Mouse (Mus musculus): Measurements from ENCODE around the gene Rnasel. TPM values are rescaled to one million over a fixed set of nuclear protein-coding genes. Genes with fewer than 3 reads are reported as not detected.
A peak's percentile ranks its signal among the peaks of the same experiment; 100 is the strongest.
"Not testable (repeated sequence)": the region's sequence is repeated elsewhere in the genome, so short reads cannot be mapped to it uniquely, and the experiment has no call there.

Gene Rnasel
- polyA plus RNA-seq, 1 experiment, result 3.6 TPM

- Histone ChIP-seq H3K4me3 (ENCODE audit: insufficient read depth, low read depth, low read length) (no peak overlapping the region), H3K27ac (replicated peaks; ENCODE audit: low read depth, low read length) (no peak overlapping the region), H3K4me1 (ENCODE audit: control insufficient read depth, insufficient read depth, insufficient read length, low read length) (no peaks in the 10 kb centered on the region)
These were observed 6.7 kb upstream of the Rnasel start for GRCm38 (mm10) chr1:153742374-153743155.

GRCm38 (mm10) chr1:153746119-153746670, 3.0 kb upstream of the Rnasel start:
- no peaks in the 10 kb centered on the region for H3K4me1 ChIP-seq (ENCODE audit: control insufficient read depth, insufficient read depth, insufficient read length, low read length)

GRCm38 (mm10) chr1:153746728-153747127, 2.5 kb upstream of the Rnasel start:
- H3K4me3 ChIP-seq (ENCODE audit: insufficient read depth, low read depth, low read length), result no peak overlapping the region
- no peak overlapping the region for H3K27ac ChIP-seq (replicated peaks; ENCODE audit: low read depth, low read length)
- no peaks in the 10 kb centered on the region for H3K4me1 ChIP-seq (ENCODE audit: control insufficient read depth, insufficient read depth, insufficient read length, low read length)

More at GRCm38 (mm10) chr1:153746119-153746670, 3.0 kb upstream of the Rnasel start:
- H3K4me3 ChIP-seq (ENCODE audit: insufficient read depth, low read depth, low read length), result no peak overlapping the region
- H3K27ac ChIP-seq (replicated peaks; ENCODE audit: low read depth, low read length), result no peak overlapping the region

- Histone ChIP-seq H3K27ac (replicated peaks; ENCODE audit: low read depth, low read length) (no peak overlapping the region), H3K4me3 (ENCODE audit: insufficient read depth, low read depth, low read length) (no peak overlapping the region), H3K4me1 (ENCODE audit: control insufficient read depth, insufficient read depth, insufficient read length, low read length) (no peaks in the 10 kb centered on the region)
These were observed 1.2 kb upstream of the Rnasel start for GRCm38 (mm10) chr1:153747861-153748530.

GRCm38 (mm10) chr1:153748549-153748948, 677 bp upstream of the Rnasel start:
- no peak overlapping the region for H3K27ac ChIP-seq (replicated peaks; ENCODE audit: low read depth, low read length)
- H3K4me1 ChIP-seq (ENCODE audit: control insufficient read depth, insufficient read depth, insufficient read length, low read length), result no peaks in the 10 kb centered on the region
- no peak overlapping the region for H3K4me3 ChIP-seq (ENCODE audit: insufficient read depth, low read depth, low read length)

GRCm38 (mm10) chr1:153750054-153750453, 828 bp downstream of the Rnasel start:
- Histone ChIP-seq H3K27ac (replicated peaks; ENCODE audit: low read depth, low read length) (no peak overlapping the region), H3K4me3 (ENCODE audit: insufficient read depth, low read depth, low read length) (0 out of 2 replicates have a peak overlapping the region, but pooled peaks have one; percentile 52), H3K4me1 (ENCODE audit: control insufficient read depth, insufficient read depth, insufficient read length, low read length) (no peaks in the 10 kb centered on the region)

GRCm38 (mm10) chr1:153751763-153752301, 2.6 kb downstream of the Rnasel start:
- H3K4me1 ChIP-seq (ENCODE audit: control insufficient read depth, insufficient read depth, insufficient read length, low read length), result no peaks in the 10 kb centered on the region
- H3K4me3 ChIP-seq (ENCODE audit: insufficient read depth, low read depth, low read length), result peak overlapping the region; percentile 58
- peak overlapping the region; percentile 22; the same call in 1 of the 2 replicates for H3K27ac ChIP-seq (replicated peaks; ENCODE audit: low read depth, low read length)

- H3K4me1 ChIP-seq (ENCODE audit: control insufficient read depth, insufficient read depth, insufficient read length, low read length), result no peaks in the 10 kb centered on the region
- H3K4me3 ChIP-seq (ENCODE audit: insufficient read depth, low read depth, low read length), result peak overlapping the region; percentile 58
- peak overlapping the region; percentile 22; the same call in 1 of the 2 replicates for H3K27ac ChIP-seq (replicated peaks; ENCODE audit: low read depth, low read length)
These were observed 3.3 kb downstream of the Rnasel start for GRCm38 (mm10) chr1:153752521-153752920.

- Histone ChIP-seq H3K27ac (replicated peaks; ENCODE audit: low read depth, low read length) (no peak overlapping the region), H3K4me3 (ENCODE audit: insufficient read depth, low read depth, low read length) (peak overlapping the region; percentile 0; the same call in 1 of the 2 replicates), H3K4me1 (ENCODE audit: control insufficient read depth, insufficient read depth, insufficient read length, low read length) (no peaks in the 10 kb centered on the region)
These were observed 4.7 kb downstream of the Rnasel start for GRCm38 (mm10) chr1:153753725-153754464.

GRCm38 (mm10) chr1:153764136-153764535, 14.9 kb downstream of the Rnasel start:
- H3K4me1 ChIP-seq (ENCODE audit: control insufficient read depth, insufficient read depth, insufficient read length, low read length), result no peaks in the 10 kb centered on the region
- no peak overlapping the region for H3K4me3 ChIP-seq (ENCODE audit: insufficient read depth, low read depth, low read length)
- H3K27ac ChIP-seq (replicated peaks; ENCODE audit: low read depth, low read length), result no peak overlapping the region

GRCm38 (mm10) chr1:153766298-153766697, 17.1 kb downstream of the Rnasel start:
- H3K4me3 ChIP-seq (ENCODE audit: insufficient read depth, low read depth, low read length), result no peak overlapping the region
- H3K27ac ChIP-seq (replicated peaks; ENCODE audit: low read depth, low read length), result no peak overlapping the region
- H3K4me1 ChIP-seq (ENCODE audit: control insufficient read depth, insufficient read depth, insufficient read length, low read length), result no peaks in the 10 kb centered on the region

- no peaks in the 10 kb centered on the region for H3K4me1 ChIP-seq (ENCODE audit: control insufficient read depth, insufficient read depth, insufficient read length, low read length)
- 0 out of 2 replicates have a peak overlapping the region, but pooled peaks have one; percentile 36 for H3K27ac ChIP-seq (replicated peaks; ENCODE audit: low read depth, low read length)
- no peak overlapping the region for H3K4me3 ChIP-seq (ENCODE audit: insufficient read depth, low read depth, low read length)
These were observed 18.1 kb downstream of the Rnasel start for GRCm38 (mm10) chr1:153767281-153767680.

- H3K27ac ChIP-seq (replicated peaks; ENCODE audit: low read depth, low read length), result peak overlapping the region; percentile 23; the same call in 1 of the 2 replicates
- H3K4me1 ChIP-seq (ENCODE audit: control insufficient read depth, insufficient read depth, insufficient read length, low read length), result no peaks in the 10 kb centered on the region
These were observed 19.2 kb downstream of the Rnasel start for GRCm38 (mm10) chr1:153768465-153768864.

GRCm38 (mm10) chr1:153769571-153769970, 20.3 kb downstream of the Rnasel start:
- H3K4me1 ChIP-seq (ENCODE audit: control insufficient read depth, insufficient read depth, insufficient read length, low read length); H3K27ac ChIP-seq (replicated peaks; ENCODE audit: low read depth, low read length); H3K4me3 ChIP-seq (ENCODE audit: insufficient read depth, low read depth, low read length): not testable (repeated sequence)

More at GRCm38 (mm10) chr1:153768465-153768864, 19.2 kb downstream of the Rnasel start:
- no peak overlapping the region for H3K4me3 ChIP-seq (ENCODE audit: insufficient read depth, low read depth, low read length)
